Mouse (Mus musculus): Measurements from ENCODE around the gene Lrrc51. TPM values are rescaled to one million over a fixed set of nuclear protein-coding genes. Genes with fewer than 3 reads are reported as not detected.

Lrrc51 gene
- polyA plus RNA-seq, 1 experiment: 25.0 TPM

DNA sequence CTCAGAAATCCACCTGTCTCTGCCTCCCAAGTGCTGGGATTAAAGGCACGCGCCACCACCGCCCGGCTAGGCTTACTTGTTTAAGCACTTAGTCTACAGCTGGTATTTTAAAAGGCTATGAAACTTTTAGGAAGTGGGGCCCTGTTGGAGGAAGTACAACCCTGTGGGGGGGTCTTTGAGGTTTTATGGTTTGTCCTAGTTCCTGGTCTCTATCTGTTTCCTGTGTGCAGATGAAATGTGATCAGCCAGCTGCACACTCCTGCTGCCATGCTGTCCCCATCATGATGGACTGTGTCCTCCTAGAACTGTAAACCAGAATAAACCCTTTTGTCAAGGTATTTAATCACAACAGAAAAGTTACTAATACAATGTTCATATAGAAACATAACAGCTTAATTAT, 49.5 kb downstream of the Lrrc51 start:
- Histone ChIP-seq H3K4me3 (ENCODE audit: insufficient read depth, low read depth, low read length) (no peak overlapping the region), H3K27ac (replicated peaks; ENCODE audit: low read depth, low read length) (no peak overlapping the region), H3K4me1 (ENCODE audit: control insufficient read depth, insufficient read depth, insufficient read length, low read length) (peaks cover 14% of the 10 kb centered on the region; the same call in 1 of the 2 replicates)

DNA sequence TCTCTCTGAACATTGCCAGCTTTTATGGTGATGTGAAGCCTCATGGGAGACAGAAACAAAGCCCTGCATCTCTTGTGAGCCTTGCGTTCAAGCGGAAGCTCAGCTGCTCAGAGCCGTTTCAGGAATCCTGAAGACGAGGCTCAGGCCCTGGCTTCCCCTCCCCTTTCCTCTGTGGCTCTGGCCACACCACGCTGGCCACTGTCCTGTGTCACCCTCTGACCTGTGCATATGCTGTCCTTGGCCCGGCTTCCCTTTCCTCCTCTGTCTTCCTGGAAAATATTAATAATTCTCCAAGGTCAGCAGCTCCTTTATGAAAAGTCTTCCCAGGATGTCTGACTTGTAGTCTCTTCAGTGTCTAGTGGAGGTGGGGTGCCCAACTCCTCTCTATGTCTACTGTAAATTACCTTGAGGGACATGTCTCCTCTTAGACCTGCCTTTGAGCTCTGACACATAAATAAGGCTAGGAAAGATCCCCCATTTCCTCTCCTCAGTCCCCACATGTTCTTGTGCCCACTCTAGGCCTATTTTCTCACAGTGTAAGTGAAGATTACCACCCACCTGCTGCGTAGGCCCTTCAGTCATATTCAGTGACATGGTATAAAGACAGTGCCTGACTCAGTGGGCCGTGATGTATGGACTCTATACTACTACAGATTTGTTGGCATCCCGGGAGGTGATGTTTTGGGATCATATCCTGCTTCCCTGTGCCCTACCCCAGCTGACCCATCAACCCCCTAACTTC, 51.1 kb downstream of the Lrrc51 start:
- Histone ChIP-seq H3K4me3 (ENCODE audit: insufficient read depth, low read depth, low read length) (no peak overlapping the region), H3K27ac (replicated peaks; ENCODE audit: low read depth, low read length) (peak overlapping the region; percentile 53), H3K4me1 (ENCODE audit: control insufficient read depth, insufficient read depth, insufficient read length, low read length) (peaks cover 14% of the 10 kb centered on the region; the same call in 1 of the 2 replicates)

DNA sequence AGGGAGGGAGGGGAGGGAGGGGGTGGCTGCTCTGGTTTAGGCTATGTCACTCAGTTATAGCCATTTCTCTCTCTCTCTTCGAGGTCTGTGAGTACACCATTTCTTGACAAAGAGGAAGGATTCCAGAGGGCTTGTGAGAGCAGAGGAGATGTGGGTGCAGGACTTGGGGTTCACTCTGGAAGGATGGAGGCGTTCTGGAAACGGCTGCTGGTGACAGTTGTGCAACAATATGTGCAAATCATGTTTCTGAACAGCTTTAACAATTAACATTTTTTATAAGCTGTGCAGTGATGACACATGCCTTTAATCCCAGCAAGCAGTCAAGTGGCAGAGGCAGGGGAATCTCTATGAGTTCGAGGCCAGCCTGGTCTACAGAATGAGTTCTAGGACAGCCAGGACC, 52.8 kb downstream of the Lrrc51 start:
- H3K27ac ChIP-seq (replicated peaks; ENCODE audit: low read depth, low read length): no peak overlapping the region
- peaks cover 14% of the 10 kb centered on the region; the same call in 1 of the 2 replicates for H3K4me1 ChIP-seq (ENCODE audit: control insufficient read depth, insufficient read depth, insufficient read length, low read length)
- H3K4me3 ChIP-seq (ENCODE audit: insufficient read depth, low read depth, low read length): no peak overlapping the region

- Histone ChIP-seq H3K4me1 (ENCODE audit: control insufficient read depth, insufficient read depth, insufficient read length, low read length) (no peaks in the 10 kb centered on the region), H3K27ac (replicated peaks; ENCODE audit: low read depth, low read length) (no peak overlapping the region), H3K4me3 (ENCODE audit: insufficient read depth, low read depth, low read length) (no peak overlapping the region)
Measured at GRCm38 (mm10) chr7:101875978-101876377, 57.7 kb downstream of the Lrrc51 start.

GRCm38 (mm10) chr7:101871296-101871695, 62.4 kb downstream of the Lrrc51 start:
- no peak overlapping the region for H3K27ac ChIP-seq (replicated peaks; ENCODE audit: low read depth, low read length)
- H3K4me1 ChIP-seq (ENCODE audit: control insufficient read depth, insufficient read depth, insufficient read length, low read length): no peaks in the 10 kb centered on the region
- no peak overlapping the region for H3K4me3 ChIP-seq (ENCODE audit: insufficient read depth, low read depth, low read length)

DNA sequence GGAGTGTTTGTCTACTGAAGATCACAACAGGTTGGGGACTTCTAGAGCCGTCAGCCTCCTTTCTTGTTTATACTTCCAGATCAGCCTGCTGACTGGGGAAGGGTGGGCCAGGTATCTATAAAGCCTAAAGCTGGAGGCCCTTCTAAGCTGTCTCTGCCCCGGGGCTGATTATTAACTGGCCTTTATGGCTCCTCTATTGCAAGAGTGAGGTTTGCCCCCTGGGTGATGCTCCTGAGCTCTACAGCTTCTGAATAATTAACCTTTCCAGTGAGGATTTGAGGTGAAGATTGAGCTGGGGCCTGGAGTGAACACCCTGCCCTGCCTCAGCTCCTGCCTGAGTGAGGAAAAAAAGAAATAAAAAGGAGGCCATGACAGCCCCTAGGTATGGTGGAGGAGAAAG, 63.1 kb downstream of the Lrrc51 start, which contains the start of gene Folr1:
Gene Folr1, minus strand, starts transcription at position 160 of the 400 bp plus-strand sequence.
- Histone ChIP-seq H3K4me1 (ENCODE audit: control insufficient read depth, insufficient read depth, insufficient read length, low read length) (no peaks in the 10 kb centered on the region), H3K4me3 (ENCODE audit: insufficient read depth, low read depth, low read length) (no peak within 1 kb of the TSS), H3K27ac (replicated peaks; ENCODE audit: low read depth, low read length) (no peak within 1 kb of the TSS)

GRCm38 (mm10) chr7:101869163-101869500, 64.6 kb downstream of the Lrrc51 start:
- no peak overlapping the region for H3K27ac ChIP-seq (replicated peaks; ENCODE audit: low read depth, low read length)
- no peak overlapping the region for H3K4me3 ChIP-seq (ENCODE audit: insufficient read depth, low read depth, low read length)
- H3K4me1 ChIP-seq (ENCODE audit: control insufficient read depth, insufficient read depth, insufficient read length, low read length): no peaks in the 10 kb centered on the region

DNA sequence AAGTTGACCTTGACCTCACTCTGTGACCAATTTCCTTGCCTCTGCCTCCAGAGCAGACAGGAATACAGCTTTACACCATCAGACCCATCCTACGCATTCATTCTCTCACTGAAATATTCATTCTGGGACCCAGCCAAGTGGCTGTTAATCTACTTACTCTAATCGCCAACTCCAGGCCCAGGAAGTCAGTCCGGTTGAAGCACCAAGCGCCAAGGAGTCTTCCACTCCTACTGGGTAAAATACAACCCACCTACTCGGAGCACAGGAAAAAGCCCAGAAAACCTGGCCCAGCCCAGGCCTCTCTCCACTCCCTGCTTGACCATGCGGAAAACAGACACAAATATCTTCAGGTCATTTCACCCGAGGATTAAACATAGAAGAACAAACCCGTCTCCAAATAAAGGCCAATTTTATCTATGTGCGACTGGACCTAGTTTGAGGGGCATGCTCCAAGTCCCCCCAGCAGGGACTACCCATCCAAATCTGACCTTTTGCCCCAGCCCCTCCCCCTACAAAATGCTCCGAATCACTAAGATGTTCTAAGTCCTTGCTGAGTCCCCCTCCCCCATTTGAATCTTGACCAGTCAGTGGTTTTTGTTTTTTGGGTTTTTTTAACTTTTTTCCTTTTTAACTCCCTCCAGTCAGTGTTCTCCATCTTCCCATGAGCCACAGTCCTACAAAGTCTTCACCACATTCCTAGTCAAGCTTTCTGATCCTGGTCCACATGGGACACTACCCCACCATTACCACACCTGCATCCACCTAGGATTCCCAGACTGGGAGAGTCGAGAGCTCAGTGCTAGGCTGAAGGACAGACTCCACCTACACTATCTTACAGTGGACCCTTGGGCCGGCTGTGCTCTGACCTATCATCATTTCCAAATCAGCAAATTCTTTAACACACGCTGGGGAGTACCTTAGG, 65.2 kb downstream of the Lrrc51 start:
- no peak overlapping the region for H3K4me3 ChIP-seq (ENCODE audit: insufficient read depth, low read depth, low read length)
- no peaks in the 10 kb centered on the region for H3K4me1 ChIP-seq (ENCODE audit: control insufficient read depth, insufficient read depth, insufficient read length, low read length)
- H3K27ac ChIP-seq (replicated peaks; ENCODE audit: low read depth, low read length): no peak overlapping the region

DNA sequence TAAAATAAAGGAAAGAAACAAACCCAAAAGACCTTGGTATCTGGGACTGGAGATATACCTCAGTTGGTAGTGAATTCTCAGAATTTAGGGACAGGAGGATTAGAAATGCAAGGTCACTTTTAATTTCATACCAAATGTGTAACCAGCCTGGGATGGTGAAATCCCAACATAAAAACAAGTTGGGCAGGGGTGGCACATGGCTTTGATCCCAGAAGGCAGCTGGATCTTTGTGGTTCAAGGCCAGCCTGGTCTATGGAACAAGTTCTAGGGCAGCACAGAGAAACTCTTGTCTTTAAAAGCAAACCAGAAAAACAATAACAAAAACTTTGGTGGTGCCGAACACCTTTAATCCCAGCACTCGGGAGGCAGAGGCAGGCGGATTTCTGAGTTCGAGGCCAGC, 66.2 kb downstream of the Lrrc51 start:
- Histone ChIP-seq H3K4me3 (ENCODE audit: insufficient read depth, low read depth, low read length) (no peak overlapping the region), H3K4me1 (ENCODE audit: control insufficient read depth, insufficient read depth, insufficient read length, low read length) (no peaks in the 10 kb centered on the region), H3K27ac (replicated peaks; ENCODE audit: low read depth, low read length) (no peak overlapping the region)

DNA sequence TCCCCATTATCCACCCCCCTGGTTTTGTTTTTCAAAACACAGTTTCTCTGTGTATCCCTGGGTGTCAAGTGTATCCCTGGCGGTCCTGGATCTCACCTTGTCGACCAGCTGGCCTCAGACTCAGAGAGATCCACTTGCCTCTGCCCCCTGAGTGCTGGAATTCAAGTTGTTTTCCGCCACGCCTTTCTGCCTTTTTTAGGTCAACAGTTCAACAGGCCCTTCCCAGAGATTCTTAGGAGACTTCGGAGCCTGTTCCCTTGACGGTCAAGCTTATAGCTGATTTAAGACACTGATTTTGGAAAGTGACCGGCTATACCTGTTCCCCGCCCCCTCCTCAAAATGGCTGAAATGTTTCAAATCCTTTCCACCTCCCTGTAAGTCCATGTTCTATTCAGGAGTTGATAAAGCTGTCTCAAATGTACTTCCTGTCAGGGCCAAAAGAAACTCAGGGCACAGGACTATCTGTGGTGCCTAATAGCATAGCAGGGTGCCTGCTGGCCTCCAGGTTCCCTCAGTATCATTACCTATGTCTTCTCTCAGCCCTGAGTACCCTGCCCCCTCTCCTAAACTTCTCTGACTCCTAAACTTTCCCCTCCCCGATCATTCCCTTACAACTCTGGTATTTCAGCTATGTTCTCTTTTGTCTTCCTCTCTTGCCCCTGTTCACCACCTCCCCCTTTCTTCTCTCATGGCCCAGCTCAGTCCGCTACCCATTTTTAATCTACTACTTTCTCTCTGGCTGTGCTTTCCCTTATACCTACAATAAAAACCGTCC, 67.0 kb downstream of the Lrrc51 start:
- H3K4me3 ChIP-seq (ENCODE audit: insufficient read depth, low read depth, low read length): no peak overlapping the region
- no peak overlapping the region for H3K27ac ChIP-seq (replicated peaks; ENCODE audit: low read depth, low read length)
- H3K4me1 ChIP-seq (ENCODE audit: control insufficient read depth, insufficient read depth, insufficient read length, low read length): no peaks in the 10 kb centered on the region

DNA sequence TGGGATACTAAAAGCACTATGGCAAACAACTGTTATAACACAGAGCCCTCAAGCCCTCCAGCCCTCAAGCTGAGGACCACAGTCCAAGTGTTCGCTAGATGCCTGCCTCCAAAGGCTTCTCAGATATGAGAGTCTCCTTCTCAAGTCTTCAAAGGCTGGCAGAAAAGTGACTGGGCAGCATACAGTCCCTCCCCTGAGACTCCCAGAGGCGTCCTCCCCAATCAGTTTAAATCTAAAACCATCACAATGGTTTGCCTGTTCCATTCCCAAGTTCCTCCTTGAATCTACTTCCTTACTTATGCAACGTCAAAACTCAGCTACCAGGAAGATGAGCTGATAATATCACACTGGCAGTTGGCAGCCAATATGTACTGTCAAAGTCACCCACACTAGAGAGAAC, 70.3 kb downstream of the Lrrc51 start, which contains the start of gene Anapc15:
Gene Anapc15, plus strand, starts transcription at position 301 of the 400 bp plus-strand sequence.
- H3K4me3 ChIP-seq (ENCODE audit: insufficient read depth, low read depth, low read length): no peak within 1 kb of the TSS
- no peaks in the 10 kb centered on the region for H3K4me1 ChIP-seq (ENCODE audit: control insufficient read depth, insufficient read depth, insufficient read length, low read length)
- H3K27ac ChIP-seq (replicated peaks; ENCODE audit: low read depth, low read length): no peak within 1 kb of the TSS

Other genes starting within 250 kb of the Lrrc51 start
- gene Phox2a, start 115.6 kb downstream of the Lrrc51 start, polyA plus RNA-seq (2012; ENCODE audit: insufficient read depth, insufficient read length, missing spikeins): not detected in 2 replicates
- 34.7 and 48.3 TPM in 2 replicates for gene Inppl1, start 95.7 kb downstream of the Lrrc51 start, polyA plus RNA-seq (2012; ENCODE audit: insufficient read depth, insufficient read length, missing spikeins)
- 16.1 and 22.7 TPM in 2 replicates for gene Folr2, start 76.7 kb downstream of the Lrrc51 start, polyA plus RNA-seq (2012; ENCODE audit: insufficient read depth, insufficient read length, missing spikeins)
- 36.9 and 39.2 TPM in 2 replicates for gene Anapc15, start 70.2 kb downstream of the Lrrc51 start, polyA plus RNA-seq (2012; ENCODE audit: insufficient read depth, insufficient read length, missing spikeins)
- gene Folr1, start 63.1 kb downstream of the Lrrc51 start, polyA plus RNA-seq (2012; ENCODE audit: insufficient read depth, insufficient read length, missing spikeins): not detected in 2 replicates
- 169 and 170 TPM in 2 replicates for gene Lamtor1, start 28.0 kb downstream of the Lrrc51 start, polyA plus RNA-seq (2012; ENCODE audit: insufficient read depth, insufficient read length, missing spikeins)
- gene Tomt, start 27.5 kb downstream of the Lrrc51 start, polyA plus RNA-seq (2012; ENCODE audit: insufficient read depth, insufficient read length, missing spikeins): not detected in 2 replicates
- gene Numa1, start 216 bp upstream of the Lrrc51 start, polyA plus RNA-seq (2012; ENCODE audit: insufficient read depth, insufficient read length, missing spikeins): 55.8 and 74.0 TPM in 2 replicates
- gene Il18bp, start 84.8 kb upstream of the Lrrc51 start, polyA plus RNA-seq (2012; ENCODE audit: insufficient read depth, insufficient read length, missing spikeins): 9.8 and 12.0 TPM in 2 replicates
- 14.8 and 17.2 TPM in 2 replicates for gene Rnf121, start 131.6 kb upstream of the Lrrc51 start, polyA plus RNA-seq (2012; ENCODE audit: insufficient read depth, insufficient read length, missing spikeins)
- gene Xndc1, start 131.6 kb upstream of the Lrrc51 start, polyA plus RNA-seq (2012; ENCODE audit: insufficient read depth, insufficient read length, missing spikeins): 7.8 and 10.0 TPM in 2 replicates
- 0.32 TPM in 1 of 2 replicates, not detected in the other for gene Xntrpc, start 131.8 kb upstream of the Lrrc51 start, polyA plus RNA-seq (2012; ENCODE audit: insufficient read depth, insufficient read length, missing spikeins)
- 0.54 TPM in 1 of 2 replicates, not detected in the other for gene Trpc2, start 149.2 kb upstream of the Lrrc51 start, polyA plus RNA-seq (2012; ENCODE audit: insufficient read depth, insufficient read length, missing spikeins)
- gene Art1, start 167.8 kb upstream of the Lrrc51 start, polyA plus RNA-seq (2012; ENCODE audit: insufficient read depth, insufficient read length, missing spikeins): 4.8 and 7.6 TPM in 2 replicates
- gene Art5, start 175.6 kb upstream of the Lrrc51 start, polyA plus RNA-seq (2012; ENCODE audit: insufficient read depth, insufficient read length, missing spikeins): not detected in 2 replicates
- gene Chrna10, start 182.9 kb upstream of the Lrrc51 start, polyA plus RNA-seq (2012; ENCODE audit: insufficient read depth, insufficient read length, missing spikeins): not detected in 2 replicates

Data from brown adipose tissue, adult 24 weeks (tissue).